Mouse (Mus musculus) midbrain, embryonic 15.5 days (tissue): Measurements from ENCODE around the gene Mthfd1l. TPM values are rescaled to one million over a fixed set of nuclear protein-coding genes. Genes with fewer than 3 reads are reported as not detected.

ENCODE experiments used
- ATAC-seq: fragments of 200-750 bp; cut with Nextera tagmentation; replicated peaks from 2 replicates; pipeline ENCODE4 v1.8.0; 2017; ENCODE audit warnings: moderate TSS enrichment
- H3K27ac ChIP-seq: fragments of 300-500 bp; sonication (generic); 2 replicates; pipeline ENCODE4 v1.5.1; 2015; ENCODE audit warnings: mild to moderate bottlenecking, inconsistent platforms
- H3K27me3 ChIP-seq: fragments of 300-500 bp; sonication (generic); replicated peaks from 2 replicates; pipeline ENCODE4 v1.6.1; 2015; ENCODE audit warnings: inconsistent platforms
- H3K36me3 ChIP-seq: fragments of 300-500 bp; sonication (generic); replicated peaks from 2 replicates; pipeline ENCODE4 v1.6.1; 2015; ENCODE audit warnings: inconsistent platforms
- H3K4me1 ChIP-seq: fragments of 300-500 bp; sonication (generic); 2 replicates; pipeline ENCODE4 v1.6.1; 2015; ENCODE audit warnings: inconsistent platforms
- H3K4me2 ChIP-seq: fragments of 300-500 bp; sonication (generic); 2 replicates; pipeline ENCODE4 v1.6.1; 2015; ENCODE audit warnings: inconsistent platforms, mild to moderate bottlenecking, moderate library complexity
- H3K4me3 ChIP-seq: fragments of 300-500 bp; sonication (generic); 2 replicates; pipeline ENCODE4 v1.5.1; 2015; ENCODE audit warnings: mild to moderate bottlenecking, inconsistent platforms
- H3K9ac ChIP-seq: fragments of 300-500 bp; sonication (generic); 2 replicates; pipeline ENCODE4 v1.6.1; 2015; ENCODE audit warnings: mild to moderate bottlenecking, inconsistent platforms
- H3K9me3 ChIP-seq: fragments of 300-500 bp; sonication (generic); 2 replicates; pipeline ENCODE4 v1.6.1; 2016; ENCODE audit warnings: inconsistent platforms
- WGBS: fragments of 180-500 bp; shearing (Covaris S2); methylation state at CpG from one replicate; pipeline ENCODE4 v1.1.7; 2015; ENCODE audit warnings: mixed read lengths; 5-methylcytosine and 5-hydroxymethylcytosine counted together
- polyA plus RNA-seq: library from polyadenylated mRNA; unstranded; fragments of >200 nt; fragmentation: Nextera tagmentation; extraction: Ambion mirVana; gene quantifications from 2 replicates; pipeline ENCODE4 v1.2.1, GENCODE M21; 2015

Gene Mthfd1l
- polyA plus RNA-seq, 1 experiment from 2014 or later = 6.0 TPM

GRCm38 (mm10) chr10:4105676-4106528 lies 133.0 kb downstream of the Mthfd1l start:
- H3K27ac ChIP-seq = peak overlapping the region; percentile 49
- H3K9me3 ChIP-seq = no peaks in the 10 kb centered on the region
- no peaks in the 10 kb centered on the region for H3K36me3 ChIP-seq
- ATAC-seq = peak; percentile 58
- no peaks in the 10 kb centered on the region for H3K27me3 ChIP-seq
- H3K4me2 ChIP-seq = peak overlapping the region; percentile 9; the same call in 1 of the 2 replicates
- 21% methylated on average over 10 of the region's 10 CpGs for WGBS
- H3K9ac ChIP-seq = no peak overlapping the region
- peaks cover 16% of the 10 kb centered on the region for H3K4me1 ChIP-seq
- H3K4me3 ChIP-seq = no peak overlapping the region

- Histone ChIP-seq H3K27ac (no peak overlapping the region), H3K9me3 (no peaks in the 10 kb centered on the region)
These were observed 134.9 kb downstream of the Mthfd1l start for GRCm38 (mm10) chr10:4107661-4108338.

DNA sequence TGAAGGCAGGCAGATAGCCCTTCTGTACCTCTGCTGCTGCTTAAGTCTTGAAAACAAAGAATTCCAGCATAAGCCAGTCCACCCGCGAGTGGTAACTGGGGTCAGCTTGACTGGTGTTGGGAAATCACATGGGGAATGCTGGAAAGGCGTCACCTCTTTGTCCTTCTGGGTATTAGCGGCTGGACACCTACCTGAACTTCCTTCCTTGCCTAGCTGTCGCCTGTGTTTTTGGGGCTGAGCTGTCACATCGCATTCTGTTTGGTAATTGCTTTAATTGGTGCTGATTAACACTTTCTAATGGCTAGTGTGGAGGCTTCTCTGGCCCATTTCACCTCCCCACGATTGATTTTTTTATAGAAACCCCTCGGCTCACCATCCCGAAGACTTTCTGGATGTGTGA lies 135.5 kb downstream of the Mthfd1l start:
- Histone ChIP-seq H3K36me3 (no peaks in the 10 kb centered on the region), H3K9ac (no peak overlapping the region), H3K9me3 (no peaks in the 10 kb centered on the region), H3K4me2 (no peak overlapping the region), H3K4me1 (peaks cover 20% of the 10 kb centered on the region), H3K27ac (no peak overlapping the region), H3K27me3 (no peaks in the 10 kb centered on the region), H3K4me3 (no peak overlapping the region)
- no peak for ATAC-seq
- 74% methylated on average over 9 of the region's 9 CpGs for WGBS

More at GRCm38 (mm10) chr10:4107661-4108338, 134.9 kb downstream of the Mthfd1l start:
- no peak overlapping the region for H3K4me3 ChIP-seq
- no peak overlapping the region for H3K4me2 ChIP-seq
- H3K36me3 ChIP-seq = no peaks in the 10 kb centered on the region
- peaks cover 20% of the 10 kb centered on the region for H3K4me1 ChIP-seq
- H3K9ac ChIP-seq = no peak overlapping the region
- H3K27me3 ChIP-seq = no peaks in the 10 kb centered on the region
- WGBS = 35% methylated on average over 7 of the region's 7 CpGs
- no peak for ATAC-seq

- ATAC-seq = no peak; the same call in 1 of the 2 replicates
- H3K4me1 ChIP-seq = peaks cover 12% of the 10 kb centered on the region
- 74% methylated on average over 19 of the region's 19 CpGs for WGBS
These were observed 138.3 kb downstream of the Mthfd1l start for GRCm38 (mm10) chr10:4111095-4111794.

GRCm38 (mm10) chr10:4111795-4112139 lies 138.8 kb downstream of the Mthfd1l start:
- Histone ChIP-seq H3K27me3 (no peaks in the 10 kb centered on the region), H3K4me2 (no peak overlapping the region), H3K9me3 (no peaks in the 10 kb centered on the region), H3K9ac (no peak overlapping the region), H3K36me3 (no peaks in the 10 kb centered on the region), H3K27ac (no peak overlapping the region), H3K4me3 (no peak overlapping the region), H3K4me1 (peaks cover 8% of the 10 kb centered on the region)
- 82% methylated on average over 8 of the region's 8 CpGs for WGBS
- ATAC-seq = no peak

More at GRCm38 (mm10) chr10:4111095-4111794, 138.3 kb downstream of the Mthfd1l start:
- Histone ChIP-seq H3K9me3 (no peaks in the 10 kb centered on the region), H3K4me2 (no peak overlapping the region), H3K4me3 (no peak overlapping the region), H3K9ac (no peak overlapping the region), H3K27me3 (no peaks in the 10 kb centered on the region), H3K27ac (no peak overlapping the region), H3K36me3 (no peaks in the 10 kb centered on the region)

- Histone ChIP-seq H3K36me3 (no peaks in the 10 kb centered on the region), H3K9me3 (no peaks in the 10 kb centered on the region), H3K4me2 (no peak overlapping the region), H3K9ac (no peak overlapping the region), H3K4me3 (no peak overlapping the region), H3K27ac (no peak overlapping the region), H3K4me1 (peaks cover 5% of the 10 kb centered on the region), H3K27me3 (no peaks in the 10 kb centered on the region)
- 50% methylated on average over 17 of the region's 17 CpGs for WGBS
- ATAC-seq = 0 out of 2 replicates have a peak, but pooled peaks have one; percentile 42
These were observed 139.9 kb downstream of the Mthfd1l start for GRCm38 (mm10) chr10:4112611-4113327.

DNA sequence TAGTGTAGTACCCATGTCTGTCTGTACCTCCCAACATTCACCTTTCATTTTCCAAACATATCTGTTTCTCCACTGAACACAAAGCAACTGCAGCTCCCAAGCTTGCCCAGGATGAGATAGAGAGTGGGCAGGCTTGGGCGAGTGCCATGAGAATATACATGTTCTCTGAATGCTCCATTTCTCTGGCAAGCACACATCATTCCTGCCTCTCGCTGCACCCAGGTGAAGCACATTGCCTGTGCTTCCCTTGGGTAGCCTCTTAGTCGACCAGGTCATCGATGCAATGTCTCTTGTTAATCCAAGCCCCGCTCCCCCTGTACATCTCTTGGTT lies 140.4 kb downstream of the Mthfd1l start:
- Histone ChIP-seq H3K36me3 (no peaks in the 10 kb centered on the region), H3K4me3 (no peak overlapping the region), H3K27me3 (no peaks in the 10 kb centered on the region), H3K9ac (no peak overlapping the region), H3K9me3 (no peaks in the 10 kb centered on the region), H3K4me1 (peaks cover 4% of the 10 kb centered on the region), H3K27ac (peak overlapping the region; percentile 17; the same call in 1 of the 2 replicates), H3K4me2 (no peak overlapping the region)
- 95% methylated on average over 5 of the region's 5 CpGs for WGBS
- no peak for ATAC-seq

DNA sequence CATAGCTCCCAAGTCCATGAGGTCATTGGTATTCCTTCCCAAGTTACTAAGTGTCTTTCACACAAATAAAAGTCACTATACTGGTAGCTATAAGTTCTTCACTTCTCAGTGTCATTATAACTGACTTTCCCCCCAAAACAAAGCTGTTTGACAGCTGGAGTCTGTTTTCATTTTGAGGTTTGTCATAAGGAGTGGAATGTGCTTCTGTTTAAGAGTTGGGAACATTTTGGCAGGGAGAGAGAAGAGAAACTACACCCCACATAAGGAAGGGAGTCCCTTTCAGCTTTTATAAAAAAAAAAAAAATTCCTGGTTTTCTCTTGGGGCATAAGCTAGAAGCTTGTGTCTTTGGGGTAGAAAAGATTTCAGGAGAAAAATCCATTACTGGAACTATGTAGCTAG lies 143.7 kb downstream of the Mthfd1l start:
- no peak overlapping the region for H3K4me3 ChIP-seq
- H3K9ac ChIP-seq = no peak overlapping the region
- no peaks in the 10 kb centered on the region for H3K27me3 ChIP-seq
- H3K36me3 ChIP-seq = no peaks in the 10 kb centered on the region
- ATAC-seq = no peak
- no peak overlapping the region for H3K27ac ChIP-seq
- H3K9me3 ChIP-seq = no peaks in the 10 kb centered on the region
- no peak overlapping the region for H3K4me2 ChIP-seq
- H3K4me1 ChIP-seq = peaks cover 4% of the 10 kb centered on the region

DNA sequence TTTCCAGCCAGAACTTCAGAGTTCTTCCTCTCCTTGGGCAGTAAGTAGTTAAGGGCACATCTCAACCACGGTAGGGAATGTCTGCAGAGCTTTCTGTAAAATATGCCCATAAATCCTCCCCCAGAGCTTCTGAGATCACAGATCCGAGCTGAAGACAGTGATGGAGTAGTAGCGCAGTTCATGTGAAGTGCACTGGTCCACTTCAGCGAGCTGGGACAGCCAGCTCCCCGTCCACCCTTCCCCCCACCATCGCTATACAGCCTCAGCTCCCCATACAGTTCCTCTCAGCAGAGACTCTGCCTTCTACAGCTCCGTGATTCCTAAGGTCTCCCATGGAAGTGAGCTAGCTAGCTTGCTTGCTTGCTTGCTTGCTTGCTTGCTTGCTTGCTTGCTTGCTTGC lies 144.2 kb downstream of the Mthfd1l start:
- 65% methylated on average over 7 of the region's 7 CpGs for WGBS

GRCm38 (mm10) chr10:4119287-4119686 lies 146.4 kb downstream of the Mthfd1l start:
- ATAC-seq = no peak
- H3K9ac ChIP-seq = no peak overlapping the region
- H3K4me2 ChIP-seq = no peak overlapping the region
- H3K9me3 ChIP-seq = no peaks in the 10 kb centered on the region
- H3K36me3 ChIP-seq = no peaks in the 10 kb centered on the region
- no peaks in the 10 kb centered on the region for H3K4me1 ChIP-seq
- WGBS = 73% methylated on average over 4 of the region's 4 CpGs
- H3K27me3 ChIP-seq = no peaks in the 10 kb centered on the region
- H3K27ac ChIP-seq = no peak overlapping the region
- no peak overlapping the region for H3K4me3 ChIP-seq

More for the DNA sequence above, 144.2 kb downstream of the Mthfd1l start:
- H3K4me3 ChIP-seq = no peak overlapping the region
- H3K9me3 ChIP-seq = no peaks in the 10 kb centered on the region
- H3K4me2 ChIP-seq = no peak overlapping the region
- no peaks in the 10 kb centered on the region for H3K27me3 ChIP-seq
- no peak for ATAC-seq
- H3K36me3 ChIP-seq = no peaks in the 10 kb centered on the region
- no peak overlapping the region for H3K9ac ChIP-seq
- H3K4me1 ChIP-seq = peaks cover 4% of the 10 kb centered on the region
- H3K27ac ChIP-seq = no peak overlapping the region

DNA sequence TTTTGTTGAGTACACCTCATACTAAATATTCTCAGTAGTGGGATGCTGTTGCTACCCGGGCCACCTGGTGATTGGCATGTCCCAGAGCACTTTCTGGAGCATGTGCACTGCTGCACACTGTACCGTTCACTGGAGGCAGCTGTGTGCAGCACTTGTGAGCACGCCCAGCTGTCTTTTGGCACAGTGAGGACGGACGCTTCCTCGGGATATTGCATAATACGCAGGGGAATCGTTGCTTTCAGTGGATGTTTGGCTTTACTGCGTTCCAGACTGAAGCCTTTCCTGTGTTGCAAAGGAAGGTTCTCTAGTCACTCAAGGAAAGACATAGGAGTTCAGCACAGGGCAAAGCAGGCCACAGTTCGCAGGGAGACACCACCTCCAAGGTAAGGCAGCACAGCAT lies 147.8 kb downstream of the Mthfd1l start:
- Histone ChIP-seq H3K4me2 (no peak overlapping the region), H3K36me3 (no peaks in the 10 kb centered on the region), H3K9ac (no peak overlapping the region), H3K4me1 (peaks cover 4% of the 10 kb centered on the region; the same call in 1 of the 2 replicates), H3K9me3 (no peaks in the 10 kb centered on the region), H3K4me3 (no peak overlapping the region), H3K27me3 (no peaks in the 10 kb centered on the region), H3K27ac (no peak overlapping the region)
- no peak for ATAC-seq
- 87% methylated on average over 10 of the region's 10 CpGs for WGBS

- Histone ChIP-seq H3K9me3 (no peaks in the 10 kb centered on the region), H3K4me3 (no peak overlapping the region), H3K4me2 (no peak overlapping the region), H3K4me1 (peaks cover 4% of the 10 kb centered on the region; the same call in 1 of the 2 replicates), H3K9ac (no peak overlapping the region), H3K27ac (no peak overlapping the region), H3K36me3 (no peaks in the 10 kb centered on the region), H3K27me3 (no peaks in the 10 kb centered on the region)
- 86% methylated on average over 1 of the region's 1 CpGs for WGBS
- ATAC-seq = no peak
These were observed 148.3 kb downstream of the Mthfd1l start for GRCm38 (mm10) chr10:4121197-4121596.
